Mouse (Mus musculus): ENCODE measurements around the gene Dhx29. TPM values are rescaled to one million over a fixed set of nuclear protein-coding genes. Genes with fewer than 3 reads are reported as not detected.
A peak's percentile ranks its signal among the peaks of the same experiment; 100 is the strongest.

Dhx29 gene
- polyA plus RNA-seq (2012; rRNA removed) = 2.1 TPM in 2 replicates

- Histone ChIP-seq H3K36me3 (ENCODE audit: control insufficient read depth, insufficient read depth, low read length) (peaks cover 2% of the 10 kb centered on the region), H3K4me3 (ENCODE audit: extremely low read depth, insufficient read depth, insufficient read length) (peak within 1 kb of the TSS; percentile 98), H3K27ac (ENCODE audit: insufficient read depth, low read length) (peak within 1 kb of the TSS; percentile 94), H3K27me3 (ENCODE audit: control insufficient read depth, insufficient read depth, low read length) (no peaks in the 10 kb centered on the region), H3K4me1 (ENCODE audit: control insufficient read depth, insufficient read depth, insufficient read length) (peaks cover 5% of the 10 kb centered on the region)
- WGBS = under 1% methylated on average over 57 of the region's 57 CpGs
- TF ChIP-seq POLR2A (IDR thresholded peaks at IDR 0.05; ENCODE audit: low read depth, low read length) (no peak; the same call in 1 of the 2 replicates), CTCF (IDR thresholded peaks at IDR 0.05; ENCODE audit: extremely low read depth, insufficient read depth, insufficient read length, insufficient replicate concordance) (no peak)
- DNase-seq (ENCODE audit: low read depth in 1 of 2, low spot score in 2 of 2) = peak; percentile 95 to 98
Observed at GRCm38 (mm10) chr13:112927287-112928001, at the start of gene Dhx29, which contains the start of gene Mtrex. Gene Dhx29, plus strand, starts transcription at chr13:112927454. Gene Mtrex, minus strand, starts transcription at chr13:112927398.

- no peak for DNase-seq (ENCODE audit: low read depth in 1 of 2, low spot score in 2 of 2)
- no peaks in the 10 kb centered on the region for H3K4me1 ChIP-seq (ENCODE audit: control insufficient read depth, insufficient read depth, insufficient read length)
- whole genome bisulfite sequencing = 97% methylated on average over 12 of the region's 12 CpGs
- TF ChIP-seq POLR2A (IDR thresholded peaks at IDR 0.05; ENCODE audit: low read depth, low read length) (no peak), CTCF (IDR thresholded peaks at IDR 0.05; ENCODE audit: extremely low read depth, insufficient read depth, insufficient read length, insufficient replicate concordance) (no peak)
- peaks cover 40% of the 10 kb centered on the region for H3K36me3 ChIP-seq (ENCODE audit: control insufficient read depth, insufficient read depth, low read length)
- no peak overlapping the region for H3K4me3 ChIP-seq (ENCODE audit: extremely low read depth, insufficient read depth, insufficient read length)
- H3K27me3 ChIP-seq (ENCODE audit: control insufficient read depth, insufficient read depth, low read length) = no peaks in the 10 kb centered on the region
- no peak overlapping the region for H3K27ac ChIP-seq (ENCODE audit: insufficient read depth, low read length)
Observed at GRCm38 (mm10) chr13:112887234-112887633, 40.0 kb upstream of the Dhx29 start.

- Histone ChIP-seq H3K27ac (ENCODE audit: insufficient read depth, low read length) (no peak overlapping the region), H3K36me3 (ENCODE audit: control insufficient read depth, insufficient read depth, low read length) (peaks cover 29% of the 10 kb centered on the region), H3K4me1 (ENCODE audit: control insufficient read depth, insufficient read depth, insufficient read length) (no peaks in the 10 kb centered on the region), H3K27me3 (ENCODE audit: control insufficient read depth, insufficient read depth, low read length) (no peaks in the 10 kb centered on the region), H3K4me3 (ENCODE audit: extremely low read depth, insufficient read depth, insufficient read length) (no peak overlapping the region)
- no peak for TF ChIP-seq CTCF (IDR thresholded peaks at IDR 0.05; ENCODE audit: extremely low read depth, insufficient read depth, insufficient read length, insufficient replicate concordance)
- no peak for TF ChIP-seq POLR2A (IDR thresholded peaks at IDR 0.05; ENCODE audit: low read depth, low read length)
- no peak for DNase-seq (ENCODE audit: low read depth in 1 of 2, low spot score in 2 of 2)
- WGBS = 94% methylated on average over 3 of the region's 3 CpGs
Observed at GRCm38 (mm10) chr13:112902176-112902575, 25.1 kb upstream of the Dhx29 start.

GRCm38 (mm10) chr13:112909663-112910062 is 17.6 kb upstream of the Dhx29 start:
- WGBS = 43% methylated on average over 4 of the region's 4 CpGs
- Histone ChIP-seq H3K27me3 (ENCODE audit: control insufficient read depth, insufficient read depth, low read length) (no peaks in the 10 kb centered on the region), H3K4me1 (ENCODE audit: control insufficient read depth, insufficient read depth, insufficient read length) (no peaks in the 10 kb centered on the region), H3K4me3 (ENCODE audit: extremely low read depth, insufficient read depth, insufficient read length) (no peak overlapping the region), H3K36me3 (ENCODE audit: control insufficient read depth, insufficient read depth, low read length) (peaks cover 20% of the 10 kb centered on the region), H3K27ac (ENCODE audit: insufficient read depth, low read length) (no peak overlapping the region)
- TF ChIP-seq CTCF (IDR thresholded peaks at IDR 0.05; ENCODE audit: extremely low read depth, insufficient read depth, insufficient read length, insufficient replicate concordance) = peak; percentile 16; the same call in 1 of the 2 replicates
- no peak for TF ChIP-seq POLR2A (IDR thresholded peaks at IDR 0.05; ENCODE audit: low read depth, low read length)
- DNase-seq (ENCODE audit: low read depth in 1 of 2, low spot score in 2 of 2) = peak; percentile 11 to 26

- WGBS = 91% methylated on average over 4 of the region's 4 CpGs
- H3K4me1 ChIP-seq (ENCODE audit: control insufficient read depth, insufficient read depth, insufficient read length) = no peaks in the 10 kb centered on the region
- no peak overlapping the region for H3K4me3 ChIP-seq (ENCODE audit: extremely low read depth, insufficient read depth, insufficient read length)
- H3K27ac ChIP-seq (ENCODE audit: insufficient read depth, low read length) = no peak overlapping the region
- H3K27me3 ChIP-seq (ENCODE audit: control insufficient read depth, insufficient read depth, low read length) = no peaks in the 10 kb centered on the region
- peaks cover 17% of the 10 kb centered on the region for H3K36me3 ChIP-seq (ENCODE audit: control insufficient read depth, insufficient read depth, low read length)
- no peak for TF ChIP-seq CTCF (IDR thresholded peaks at IDR 0.05; ENCODE audit: extremely low read depth, insufficient read depth, insufficient read length, insufficient replicate concordance)
- TF ChIP-seq POLR2A (IDR thresholded peaks at IDR 0.05; ENCODE audit: low read depth, low read length) = no peak
- DNase-seq (ENCODE audit: low read depth in 1 of 2, low spot score in 2 of 2) = no peak
Observed at GRCm38 (mm10) chr13:112910434-112910833, 16.8 kb upstream of the Dhx29 start.

- no peak overlapping the region for H3K4me3 ChIP-seq (ENCODE audit: extremely low read depth, insufficient read depth, insufficient read length)
- TF ChIP-seq POLR2A (IDR thresholded peaks at IDR 0.05; ENCODE audit: low read depth, low read length) (no peak), CTCF (IDR thresholded peaks at IDR 0.05; ENCODE audit: extremely low read depth, insufficient read depth, insufficient read length, insufficient replicate concordance) (no peak)
- no peak for DNase-seq (ENCODE audit: low read depth in 1 of 2, low spot score in 2 of 2)
- H3K27ac ChIP-seq (ENCODE audit: insufficient read depth, low read length) = no peak overlapping the region
- 96% methylated on average over 4 of the region's 4 CpGs for WGBS
- H3K36me3 ChIP-seq (ENCODE audit: control insufficient read depth, insufficient read depth, low read length) = peaks cover 22% of the 10 kb centered on the region
- H3K4me1 ChIP-seq (ENCODE audit: control insufficient read depth, insufficient read depth, insufficient read length) = no peaks in the 10 kb centered on the region
- no peaks in the 10 kb centered on the region for H3K27me3 ChIP-seq (ENCODE audit: control insufficient read depth, insufficient read depth, low read length)
Observed at GRCm38 (mm10) chr13:112919141-112919865, 8.0 kb upstream of the Dhx29 start.

Measured in spleen, adult 2 months (tissue).